Mouse (Mus musculus): Measurements from ENCODE around the gene Rsad2.
"Not testable (repeated sequence)": the region's sequence is repeated elsewhere in the genome, so short reads cannot be mapped to it uniquely, and the experiment has no call there.

Rsad2 gene

DNA sequence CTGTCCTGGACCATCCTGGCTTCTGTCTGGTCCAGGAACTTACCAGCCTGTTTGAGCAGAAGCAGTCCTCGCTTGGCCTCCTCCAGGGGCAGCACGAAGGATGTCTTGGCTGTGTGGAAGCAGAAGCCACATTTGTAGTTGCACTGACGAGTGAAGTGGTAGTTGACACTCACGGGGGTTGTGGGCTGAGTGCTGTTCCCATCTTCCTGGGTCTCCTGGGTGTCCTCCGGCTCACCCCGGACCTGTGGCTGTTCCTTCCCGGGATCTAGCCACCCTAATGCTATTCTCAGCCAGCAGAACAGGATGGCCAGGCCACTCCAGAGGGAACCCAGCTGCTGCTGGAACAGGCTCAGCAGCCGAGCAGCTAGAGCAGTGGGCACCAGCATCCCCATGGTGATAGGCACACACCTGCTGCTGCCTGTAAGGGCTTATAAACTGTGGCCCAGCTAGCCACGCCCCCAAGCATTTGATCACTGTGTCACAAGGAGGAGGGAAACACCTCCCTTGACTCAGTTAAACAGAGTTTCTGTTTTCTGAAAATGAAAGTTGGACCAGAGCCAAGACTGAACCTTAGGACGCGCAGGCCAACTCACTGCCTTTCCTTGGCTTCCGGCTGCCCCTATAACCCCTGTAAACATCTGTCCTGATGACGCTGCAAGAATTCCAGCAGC is at the start of gene Rsad2:
Gene Rsad2, minus strand, starts transcription at position 425 of the 671 bp plus-strand sequence.
- DNase-seq = no peak

DNA sequence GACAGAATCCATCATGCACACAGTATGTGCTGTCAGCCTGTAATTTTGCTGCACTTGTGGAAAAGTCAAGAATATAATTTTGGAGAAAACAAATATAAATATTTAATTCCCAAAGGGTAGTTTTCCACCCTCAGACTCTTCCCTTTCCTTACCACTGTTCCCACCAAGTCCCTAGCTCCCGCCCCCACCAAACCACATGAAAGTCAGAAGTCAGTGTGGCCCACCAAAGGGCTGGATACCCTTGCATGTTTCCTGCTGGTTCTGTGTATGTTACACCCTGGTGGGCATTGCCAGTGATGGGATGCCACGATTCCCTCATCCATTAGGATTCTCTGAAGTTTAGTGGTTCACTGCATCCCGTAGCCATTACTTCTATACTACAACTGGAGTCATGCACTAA is 44.8 kb upstream of the Rsad2 start:
- DNase-seq = no peak

DNA sequence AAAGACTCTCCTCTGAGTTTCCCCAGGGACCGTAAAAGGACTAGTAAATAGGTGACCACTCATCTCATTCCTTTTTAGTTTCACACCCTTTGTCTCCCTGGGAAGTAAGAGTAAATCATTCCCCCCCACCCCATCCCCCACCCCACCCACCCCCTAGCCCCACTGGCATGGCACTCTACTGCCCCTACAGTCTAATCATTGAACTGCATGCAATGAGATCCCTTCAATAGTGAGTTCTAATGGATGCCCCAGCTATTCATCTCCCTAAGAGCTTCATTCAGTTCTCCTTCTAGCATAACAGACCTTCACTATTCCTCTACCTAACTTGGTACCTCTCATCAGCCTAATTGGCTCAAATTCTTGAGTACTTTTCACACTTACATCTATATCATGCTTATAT is 33.7 kb upstream of the Rsad2 start:
- DNase-seq = no peak

DNA sequence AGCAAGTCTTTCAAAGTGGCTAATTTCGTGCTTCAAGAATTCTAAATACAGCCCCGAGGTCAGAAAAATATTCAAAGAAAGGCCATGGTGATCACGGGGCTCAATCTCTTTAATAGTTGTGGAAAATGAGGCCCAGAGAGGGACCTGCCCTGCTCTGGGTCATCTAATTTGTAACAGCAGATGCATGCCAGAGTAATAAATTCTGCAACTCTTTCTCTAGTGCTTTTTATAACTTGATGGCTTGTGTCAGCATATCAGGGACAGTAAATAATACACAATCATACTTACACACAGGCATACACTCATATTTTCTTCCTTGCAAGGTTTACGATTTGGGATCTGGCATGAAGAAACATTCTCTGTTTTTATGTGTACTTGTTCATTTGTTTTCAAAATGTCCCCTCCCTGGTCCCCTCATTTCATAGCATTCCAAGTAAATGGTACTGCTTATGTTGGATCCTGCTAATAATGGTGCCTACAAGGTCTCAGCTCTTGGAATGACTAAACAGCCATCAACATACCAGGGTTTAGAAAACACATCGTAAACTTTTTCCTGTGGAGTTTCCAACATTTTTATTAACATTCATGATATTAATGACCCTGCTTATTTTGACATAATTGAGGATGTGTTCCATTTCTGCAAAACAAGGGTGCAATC is 32.5 kb upstream of the Rsad2 start:
- no peak for DNase-seq

DNA sequence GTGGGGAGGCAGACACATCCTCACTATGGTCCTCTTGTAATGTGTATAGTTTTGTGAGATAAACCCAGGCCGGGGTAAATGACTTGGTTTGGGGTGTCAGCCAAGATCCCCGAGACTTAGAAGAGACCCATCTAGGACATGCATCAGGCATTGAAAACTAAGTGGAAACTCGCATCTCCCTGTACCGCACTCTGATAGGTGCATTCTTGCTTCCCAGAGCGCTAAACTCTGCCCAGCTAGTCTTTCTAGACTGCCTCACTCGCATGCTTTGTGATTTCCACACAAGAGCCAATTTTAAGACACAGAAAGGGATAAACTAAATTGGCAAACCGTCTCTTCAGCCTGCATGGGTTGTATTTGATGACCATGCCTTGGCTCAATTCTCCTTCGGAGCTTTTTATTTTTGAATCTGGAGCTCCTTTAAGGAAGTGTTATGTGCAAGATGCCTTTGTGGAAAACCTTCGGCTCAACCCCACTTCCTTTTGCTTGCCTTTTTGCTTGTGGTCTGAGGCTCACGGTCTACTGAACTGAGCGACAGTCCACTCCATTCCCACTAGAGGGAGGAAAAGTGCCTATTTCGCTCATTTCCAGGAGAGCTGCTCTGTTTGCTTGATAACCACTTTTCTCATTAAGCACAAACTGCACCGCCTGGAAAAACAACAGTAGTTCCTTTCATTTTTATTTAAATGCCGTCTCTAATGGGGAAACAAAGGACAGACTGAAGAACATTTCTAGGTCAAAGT is 31.8 kb upstream of the Rsad2 start:
- DNase-seq = peak; percentile 26

DNA sequence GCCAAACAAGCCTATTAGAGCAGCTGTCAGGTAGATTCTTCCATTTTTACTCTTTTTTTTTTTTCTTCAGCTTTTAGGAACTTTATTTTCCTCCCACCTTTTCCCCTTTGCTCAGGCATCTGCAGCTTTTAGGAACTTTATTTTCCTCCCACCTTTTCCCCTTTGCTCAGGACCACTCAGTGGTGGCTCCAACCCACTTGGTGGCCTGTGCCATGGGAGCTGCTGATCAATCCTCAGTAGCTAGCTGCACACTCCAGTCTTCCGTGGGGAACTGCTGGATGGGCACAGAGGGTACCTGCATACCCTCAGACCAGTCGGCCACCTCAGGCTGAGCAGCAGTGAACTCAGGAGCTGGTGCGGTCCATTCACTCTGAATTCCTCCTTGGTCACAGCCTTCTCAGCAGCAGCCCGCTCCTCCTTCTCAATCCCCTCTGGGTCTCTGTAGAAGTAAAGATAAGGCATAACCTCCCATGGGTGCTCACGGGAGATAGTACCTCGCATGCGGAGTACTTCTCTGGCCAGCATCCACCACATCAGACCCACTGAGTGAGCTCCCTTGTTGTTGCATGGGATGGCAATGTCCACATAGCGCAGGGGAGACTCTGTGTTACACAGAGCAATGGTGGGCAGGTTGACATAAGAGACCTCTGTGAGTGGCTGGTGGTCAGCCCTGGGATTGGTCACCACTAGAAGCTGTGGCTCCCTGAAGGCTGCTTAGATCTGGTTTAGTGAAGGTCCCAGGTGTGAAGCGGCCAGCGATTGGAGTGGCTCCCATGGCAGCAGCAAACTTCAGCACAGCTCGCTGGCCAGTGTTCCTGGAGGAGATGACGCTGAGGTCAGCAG is 29.7 kb upstream of the Rsad2 start:
- DNase-seq = not testable (repeated sequence)

DNA sequence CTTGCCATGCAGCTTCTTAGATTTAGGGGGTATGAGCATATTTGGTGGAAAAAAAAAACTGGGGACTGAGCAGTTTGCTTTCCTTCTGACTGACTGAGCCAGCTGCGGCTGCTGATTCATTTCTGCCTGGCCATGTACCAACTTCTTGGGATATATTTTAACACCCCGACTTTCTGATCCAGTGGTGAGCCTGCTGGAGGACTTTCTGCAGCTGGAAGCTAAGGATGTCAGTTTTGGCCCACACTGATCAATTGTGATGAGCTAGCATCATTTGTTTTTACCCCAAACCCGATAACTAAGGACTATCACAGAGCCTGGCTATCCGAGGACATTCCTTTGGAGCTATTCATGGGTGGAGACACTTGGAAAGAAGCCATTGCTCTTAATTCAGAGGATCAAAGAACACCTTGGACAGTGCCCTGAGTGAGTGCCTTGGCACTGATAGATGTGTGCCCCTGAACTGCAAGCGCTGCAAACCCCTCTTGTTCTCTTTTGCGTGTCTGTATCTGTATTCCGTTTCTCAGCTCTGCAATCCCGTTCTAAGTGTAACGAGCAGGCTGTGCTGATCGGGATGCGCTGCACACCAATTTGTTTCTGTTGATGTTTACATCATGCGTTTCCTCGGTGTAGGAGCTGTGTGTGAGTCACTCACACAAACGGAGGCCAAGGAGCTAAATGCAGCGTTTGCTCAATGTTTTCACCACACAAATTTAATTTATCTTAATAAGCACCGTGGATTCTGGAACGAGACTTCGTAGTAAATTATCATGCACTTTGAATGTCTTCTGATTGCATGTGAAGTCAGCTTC is 22.1 kb upstream of the Rsad2 start:
- DNase-seq = no peak

DNA sequence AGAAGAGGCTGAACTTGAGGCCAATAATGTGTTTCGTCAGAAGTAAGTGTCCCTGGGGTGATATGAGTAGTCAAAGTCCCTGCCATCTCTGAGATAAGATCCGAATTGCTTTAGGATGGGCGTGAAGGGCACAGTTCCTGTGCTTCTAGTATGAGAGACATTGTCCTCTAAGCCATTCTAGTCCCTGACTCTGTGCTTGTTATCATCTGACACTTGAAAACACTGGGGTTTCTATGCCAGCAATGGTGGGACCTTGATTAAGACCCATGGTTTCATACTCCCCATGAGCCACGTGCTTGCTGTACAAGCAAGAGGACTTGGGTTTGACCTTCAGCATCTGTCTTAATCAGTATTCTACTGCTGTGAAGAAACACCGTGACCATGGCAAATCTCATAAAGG is 20.9 kb upstream of the Rsad2 start:
- DNase-seq = no peak

DNA sequence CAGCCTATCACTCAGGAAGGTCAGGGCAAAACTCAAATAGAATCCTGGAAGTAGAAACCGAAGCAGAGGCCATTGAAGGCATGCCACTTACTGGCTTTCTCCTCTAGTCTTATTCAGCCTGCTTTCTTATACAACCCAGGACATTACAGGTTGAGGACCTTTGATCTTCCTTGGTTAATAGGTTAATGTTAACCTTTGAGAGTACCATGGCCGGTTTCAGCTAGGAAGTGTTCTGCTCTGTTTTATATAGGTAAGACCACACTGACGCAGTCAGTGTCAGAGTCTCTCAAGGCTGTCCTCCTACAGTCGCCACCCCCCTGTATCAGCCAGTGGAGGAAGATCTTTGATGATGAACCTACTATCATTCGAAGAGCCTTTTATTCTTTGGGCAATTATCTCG is 17.5 kb upstream of the Rsad2 start:
- no peak for DNase-seq

DNA sequence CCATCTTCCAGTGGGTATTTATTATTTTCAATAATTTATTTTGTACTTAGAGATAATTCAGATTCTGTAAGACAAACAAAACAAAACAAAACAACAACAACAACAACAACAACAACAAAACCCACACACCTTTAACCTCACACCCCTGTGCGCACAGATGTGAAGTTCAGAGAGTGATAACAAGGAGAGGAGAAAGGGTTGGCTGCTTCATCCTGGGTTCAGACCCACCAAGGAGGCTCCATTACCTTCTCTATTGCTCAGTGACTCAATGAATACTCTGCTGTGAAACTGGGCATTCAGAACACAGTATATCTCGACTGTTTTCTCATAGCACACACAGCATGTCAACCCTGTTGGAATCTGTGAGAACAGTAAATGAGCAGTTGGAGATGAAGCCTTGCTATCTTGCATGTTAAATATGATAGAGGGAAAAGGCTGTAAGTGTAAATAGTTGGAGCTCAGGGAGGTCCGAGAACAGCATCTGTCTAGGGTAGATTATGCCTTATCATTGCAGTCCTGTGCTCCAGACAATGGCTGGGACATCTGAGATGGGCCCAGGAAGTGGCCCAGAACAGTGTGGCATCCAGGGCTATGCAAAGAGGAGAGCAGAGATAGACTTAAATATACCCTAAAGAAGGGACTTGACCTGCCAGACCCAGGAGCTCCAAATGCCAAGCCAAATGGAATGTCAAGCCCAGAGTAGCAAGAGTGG is 16.7 kb upstream of the Rsad2 start:
- DNase-seq = no peak

DNA sequence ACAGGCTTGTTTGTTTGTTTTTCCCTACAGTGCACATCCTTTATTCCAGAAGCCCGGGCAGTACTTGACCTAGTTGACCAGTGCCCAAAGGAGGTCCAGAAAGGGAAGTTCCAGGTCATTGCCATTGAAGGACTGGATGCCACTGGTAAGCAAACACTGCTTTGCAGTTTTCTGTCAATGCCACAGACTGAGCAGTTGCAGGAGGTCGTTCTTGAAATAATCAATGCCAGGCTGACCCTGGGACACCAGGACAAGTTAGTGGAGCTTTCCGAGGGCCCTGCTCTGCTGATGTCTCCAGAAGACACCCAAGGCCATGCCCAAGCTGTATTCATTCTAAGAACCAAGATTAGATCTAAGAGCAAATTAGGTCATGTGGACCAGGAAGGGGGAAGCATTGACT is 15.1 kb upstream of the Rsad2 start:
- DNase-seq = no peak

DNA sequence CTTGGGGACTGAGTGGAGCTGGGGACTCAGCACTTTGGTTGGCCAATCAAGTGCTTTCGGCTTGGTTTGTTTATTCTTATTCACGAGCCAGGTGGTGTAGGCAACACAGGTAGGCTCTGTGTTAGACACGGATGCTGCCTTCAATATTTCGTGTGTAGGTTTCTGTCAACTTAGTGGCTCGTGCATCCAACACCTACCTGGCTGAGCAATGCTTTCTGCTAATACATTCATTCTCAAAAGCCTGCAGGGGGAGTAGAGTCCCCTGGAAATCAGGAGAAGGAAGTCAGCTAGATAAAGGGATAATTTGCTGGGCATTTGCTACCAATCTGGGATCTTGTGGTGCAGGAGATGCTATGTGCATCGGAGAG is 13.8 kb upstream of the Rsad2 start:
- no peak for DNase-seq

DNA sequence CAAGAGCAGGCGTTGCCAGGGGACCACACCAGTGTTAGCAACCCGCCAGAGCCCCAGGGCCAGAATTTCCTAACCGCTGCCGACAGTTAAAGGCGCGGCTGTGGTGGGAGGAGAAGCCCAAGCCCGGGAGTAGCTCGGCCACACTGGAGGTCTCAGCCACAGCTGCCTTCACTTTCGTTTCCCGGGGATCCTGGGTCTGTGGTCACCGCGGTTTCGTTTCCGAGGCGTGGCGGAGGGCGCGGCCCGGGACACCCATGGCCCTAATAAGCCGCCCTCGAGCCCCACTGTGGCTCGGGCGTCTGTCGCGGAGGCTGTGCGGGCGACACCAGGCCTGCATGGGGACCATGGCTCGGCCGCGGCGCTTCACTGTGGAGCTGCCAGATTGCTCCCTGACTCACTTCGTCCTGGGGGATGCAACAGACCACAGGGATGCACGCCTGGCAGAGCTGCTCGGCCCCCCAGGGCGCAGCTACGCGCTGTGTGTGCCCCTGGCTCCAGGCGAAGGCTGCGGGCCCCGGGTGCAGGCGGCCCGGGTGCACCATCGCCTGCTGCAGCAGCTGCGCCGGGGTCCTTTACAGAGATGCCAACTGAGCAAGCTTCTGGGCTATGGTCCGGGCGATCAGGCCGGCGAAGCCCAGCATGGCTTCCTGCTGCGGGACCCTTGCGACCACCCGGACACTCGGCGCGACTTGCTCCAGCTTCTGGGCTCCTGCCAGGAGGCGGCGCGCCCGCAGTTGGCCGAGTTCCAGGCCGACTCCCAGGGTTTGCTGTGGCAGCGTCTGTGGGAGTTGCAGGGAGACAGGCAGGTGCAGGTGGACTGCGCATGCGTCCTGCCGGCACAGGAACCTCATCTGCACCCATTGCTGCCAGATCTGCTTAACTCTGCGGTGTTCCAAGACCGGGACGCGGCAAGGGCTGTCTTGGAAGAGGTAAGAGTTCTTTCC is 13.1 kb upstream of the Rsad2 start, which contains the start of gene Cmpk2:
Gene Cmpk2, plus strand, starts transcription at position 107 of the 944 bp plus-strand sequence.
- peak; percentile 91 for DNase-seq

DNA sequence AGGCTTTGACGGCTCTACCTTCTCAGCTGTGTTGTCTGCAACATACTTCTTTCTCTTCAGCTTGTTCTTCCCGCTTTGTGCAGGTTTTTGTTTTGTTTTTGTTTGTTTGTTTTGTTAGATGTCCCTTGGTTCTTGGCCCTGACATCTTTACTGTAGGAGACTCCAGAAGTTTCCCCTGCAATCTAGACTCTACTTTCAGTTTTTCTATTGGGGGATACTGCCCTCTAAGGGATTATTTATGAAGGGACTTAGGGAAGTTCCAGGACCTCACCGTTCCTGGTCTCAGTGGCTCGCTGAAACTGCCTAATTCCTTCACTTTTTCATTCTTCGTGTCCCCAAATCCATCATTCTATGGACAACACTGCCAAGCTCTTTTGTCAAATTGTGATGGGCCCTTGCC is 9.3 kb upstream of the Rsad2 start:
- no peak for DNase-seq

DNA sequence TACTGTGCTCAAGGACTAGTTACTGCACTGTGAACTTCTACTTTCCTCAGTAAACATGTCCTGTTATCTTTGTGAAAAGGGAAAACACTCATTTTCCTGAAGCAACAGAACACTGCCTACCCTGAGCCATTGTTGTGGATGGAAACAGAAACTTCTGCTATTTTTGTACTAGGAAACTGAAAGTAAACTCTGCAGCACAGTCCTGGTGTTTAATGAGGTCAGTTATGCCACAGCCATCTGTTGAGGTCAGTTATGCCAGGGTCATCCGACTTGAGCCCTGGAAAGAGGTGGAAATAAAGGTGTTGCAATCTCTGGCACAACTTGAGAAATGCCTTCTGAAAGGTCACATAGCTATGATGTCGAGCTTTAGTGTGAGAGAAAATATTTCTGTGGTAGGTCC is 3.8 kb upstream of the Rsad2 start:
- DNase-seq = no peak

DNA sequence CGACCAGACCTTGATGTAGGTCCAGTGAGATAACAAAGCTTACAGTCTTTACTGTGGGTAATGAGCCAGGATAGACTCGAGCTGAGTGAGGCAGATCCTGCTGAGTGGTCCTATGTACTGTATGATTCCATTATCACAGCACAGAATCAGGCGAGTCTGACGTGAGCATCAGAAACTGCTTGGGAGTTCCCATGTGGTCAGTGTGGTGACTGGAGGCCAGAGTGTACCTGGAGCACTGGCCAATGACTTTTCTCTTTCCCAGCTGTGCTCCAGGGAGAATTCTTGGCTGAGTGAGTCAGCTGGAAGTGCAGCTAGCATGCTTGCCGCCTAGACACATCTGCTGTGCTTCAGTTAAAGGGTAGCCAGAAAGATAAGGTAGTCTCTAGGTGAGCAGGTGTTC is 1.6 kb downstream of the Rsad2 start:
- DNase-seq = no peak

DNA sequence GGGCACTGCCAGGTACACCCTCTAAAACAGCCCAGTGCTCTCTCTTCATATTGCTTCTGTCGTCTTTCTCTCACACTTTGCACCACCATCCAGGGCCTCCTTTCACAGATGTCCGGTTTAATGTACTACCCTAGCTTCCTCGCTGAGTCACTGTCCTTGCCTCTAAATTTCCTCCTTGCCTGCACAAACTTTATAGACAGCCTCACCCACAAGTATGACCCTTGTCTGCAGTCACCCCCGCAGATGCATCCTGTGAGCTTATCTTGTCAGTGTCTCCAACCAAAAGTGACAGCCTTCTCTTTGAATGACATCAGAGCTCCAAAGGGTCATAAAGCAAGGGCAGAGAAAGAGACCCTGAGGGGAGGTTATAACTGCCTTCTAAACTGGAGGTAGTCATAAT is 3.3 kb downstream of the Rsad2 start:
- DNase-seq = no peak

DNA sequence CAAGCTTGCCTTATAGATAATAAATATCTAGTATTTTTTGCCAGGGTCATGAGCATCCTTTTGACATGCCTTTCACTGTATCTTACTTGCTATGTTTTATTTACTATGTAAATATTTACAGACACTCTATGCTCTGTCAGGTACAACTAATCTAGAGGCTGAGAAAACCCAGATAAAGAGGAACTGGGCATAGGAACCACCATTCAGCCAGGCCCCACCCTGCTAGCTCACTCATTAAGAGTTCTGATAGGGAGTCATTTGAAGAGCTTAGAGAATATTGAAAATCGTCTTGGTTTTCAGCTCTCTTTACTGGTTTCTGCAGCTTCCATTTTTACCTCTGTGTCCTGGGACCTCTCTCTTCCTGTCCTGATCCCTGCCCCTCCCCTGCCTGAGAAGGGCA is 5.1 kb downstream of the Rsad2 start:
- DNase-seq = no peak

DNA sequence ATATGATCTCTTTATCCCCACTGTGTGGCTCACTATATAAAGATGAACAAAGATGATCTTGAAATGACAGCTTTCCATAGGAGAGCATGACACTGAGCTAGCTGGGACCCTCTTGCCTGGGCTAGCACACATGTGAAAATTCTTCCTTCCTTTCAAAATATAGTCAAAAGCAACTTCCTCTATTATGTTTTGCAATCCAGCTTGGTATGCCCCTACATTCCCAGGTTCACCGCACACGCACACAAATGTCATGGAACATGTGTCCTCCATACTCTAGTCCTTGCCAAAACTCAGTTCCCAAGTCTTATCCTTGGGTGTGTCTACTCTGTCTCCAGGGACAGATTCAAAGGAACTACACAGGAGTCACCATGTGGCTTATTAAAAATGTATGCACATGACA is 6.8 kb downstream of the Rsad2 start:
- DNase-seq = no peak

DNA sequence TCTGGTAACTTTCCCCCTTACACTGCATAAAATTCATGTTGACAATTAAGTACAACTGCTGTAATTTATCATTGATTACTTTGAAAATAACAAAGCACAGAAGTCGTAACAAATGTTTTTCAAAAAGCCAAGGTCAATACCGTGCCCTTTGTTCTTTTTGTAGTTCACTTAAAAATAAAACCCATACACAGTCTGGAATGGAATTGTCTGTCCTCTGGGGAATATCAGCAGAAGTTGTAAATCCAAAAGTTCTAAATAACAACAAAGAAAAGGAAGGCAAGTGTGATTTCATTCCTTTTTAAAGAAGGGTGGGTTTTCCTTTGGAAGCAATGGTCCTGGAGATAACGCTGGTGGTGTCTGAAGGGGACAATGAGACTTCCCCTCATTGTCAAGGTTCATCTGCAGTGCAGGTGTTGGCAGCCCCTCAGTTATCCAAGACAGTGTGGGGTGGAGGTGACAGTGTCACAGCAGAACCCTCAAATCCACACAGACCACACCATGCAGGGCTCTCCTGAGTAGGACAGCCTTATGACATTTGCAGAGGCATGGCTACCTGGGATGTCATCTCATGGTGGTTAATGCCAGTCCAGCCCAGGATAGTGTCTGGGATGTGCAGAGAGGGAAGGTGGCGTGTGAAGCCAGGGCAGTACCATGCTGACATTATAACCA is 9.7 kb downstream of the Rsad2 start:
- DNase-seq = no peak

All from right cerebral cortex, postnatal 4 days (tissue).